Mouse (Mus musculus) ovary, postnatal 14 days (tissue): ENCODE measurements around the gene Lsm11.

Experiments used
- DNase-seq: peaks from one replicate; pipeline ENCODE4 v3.0.0; 2022; ENCODE audit warnings: low spot score

Gene Lsm11

DNA sequence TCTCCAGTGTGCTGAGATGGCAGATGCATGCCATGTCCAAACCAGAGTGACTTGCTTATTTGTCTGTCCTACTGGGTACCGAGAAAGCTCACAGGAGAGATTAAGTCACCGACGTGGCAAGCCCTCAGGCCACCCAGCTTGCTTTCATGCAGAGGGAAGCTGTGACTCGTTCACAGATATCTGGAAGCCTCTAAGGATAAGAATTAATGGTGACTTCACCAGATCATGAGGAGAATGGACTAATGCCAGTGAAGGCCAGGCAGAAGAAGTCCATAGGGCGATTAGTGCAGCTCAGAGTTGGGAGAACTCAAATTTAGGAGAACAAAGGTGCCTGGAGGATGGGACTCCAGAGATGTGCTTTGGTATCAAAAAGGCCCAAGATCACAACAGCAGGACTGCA, 17.3 kb downstream of the Lsm11 start:
- DNase-seq: no peak

DNA sequence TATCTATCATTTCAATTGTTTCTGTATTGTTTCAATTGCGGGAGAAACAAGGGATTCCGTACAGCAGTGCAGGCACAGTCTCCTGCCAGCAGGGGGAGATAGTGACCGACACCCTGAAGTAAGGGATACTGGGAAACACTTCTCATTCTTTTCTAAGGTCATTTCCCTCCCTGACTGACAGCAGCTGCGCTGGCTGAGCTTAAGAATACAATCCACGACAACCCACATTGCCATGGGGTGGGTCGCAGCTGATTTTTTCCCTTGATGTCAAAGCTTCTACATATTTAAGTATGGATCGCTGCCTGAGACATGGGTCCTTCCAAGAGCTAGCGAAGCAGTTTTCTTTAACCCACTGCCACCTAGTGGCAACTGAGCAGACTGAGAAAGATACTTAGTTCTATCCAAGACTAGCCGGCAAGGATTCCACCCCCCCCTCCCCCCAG, 18.1 kb downstream of the Lsm11 start:
- peak; percentile 68 for DNase-seq

DNA sequence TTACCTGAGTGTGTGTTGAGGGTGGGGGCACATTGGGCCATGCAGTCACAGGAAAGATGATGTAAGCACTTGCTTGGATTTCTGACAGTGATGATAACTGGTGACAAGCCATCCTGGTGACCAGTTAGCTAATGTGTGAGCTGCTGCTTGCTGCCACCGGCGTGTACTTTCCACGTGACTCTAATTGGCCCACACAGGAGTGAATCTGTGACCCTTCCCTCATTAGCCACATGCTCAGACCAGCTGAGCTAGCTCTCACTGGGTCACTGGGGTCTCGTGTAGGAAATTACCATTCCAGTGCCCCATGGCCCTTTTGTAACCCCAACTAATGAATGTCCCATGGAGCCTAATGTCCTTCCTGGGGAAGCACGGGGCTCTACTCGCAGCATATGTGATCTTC, 19.3 kb downstream of the Lsm11 start:
- no peak for DNase-seq

DNA sequence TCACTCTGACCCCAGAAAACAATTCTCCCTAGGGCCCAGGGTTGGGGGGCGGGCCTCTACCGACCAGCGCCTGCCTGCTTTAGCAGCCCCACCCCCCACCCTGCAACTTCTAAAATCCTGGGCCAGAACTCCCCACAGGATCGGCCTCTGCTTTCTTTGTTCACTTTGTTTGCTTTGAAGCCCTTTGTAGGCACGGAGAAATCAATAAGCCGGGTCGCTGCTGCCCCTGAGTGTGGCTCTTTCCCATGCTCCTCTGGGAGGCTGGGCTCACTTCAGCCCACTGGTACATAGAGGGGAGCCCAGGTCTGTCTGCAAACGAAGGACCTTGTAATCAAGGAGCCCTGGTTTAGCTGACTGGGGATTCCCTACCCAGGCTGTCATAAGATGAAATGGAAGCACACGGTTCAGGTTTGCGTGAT, 23.2 kb downstream of the Lsm11 start:
- DNase-seq: no peak

DNA sequence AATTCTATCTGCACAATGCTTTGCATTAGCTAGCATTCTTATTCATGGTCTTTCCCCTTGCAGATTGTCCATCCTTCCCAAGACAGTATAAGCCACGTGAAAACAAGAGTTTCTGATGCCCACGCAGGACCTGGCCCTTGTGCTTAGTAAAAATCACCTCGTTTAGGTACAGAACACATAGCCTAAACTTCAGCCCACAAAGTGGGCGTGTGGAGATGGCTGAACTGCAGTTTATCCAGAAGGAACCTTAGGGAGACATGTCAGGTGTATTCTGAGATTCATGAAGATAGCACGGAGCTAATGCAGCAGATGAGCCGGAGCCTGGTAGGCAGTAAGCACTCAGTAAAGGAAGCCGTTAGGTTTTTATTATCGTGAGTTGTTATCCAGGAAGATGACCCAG, 23.7 kb downstream of the Lsm11 start:
- DNase-seq: no peak

DNA sequence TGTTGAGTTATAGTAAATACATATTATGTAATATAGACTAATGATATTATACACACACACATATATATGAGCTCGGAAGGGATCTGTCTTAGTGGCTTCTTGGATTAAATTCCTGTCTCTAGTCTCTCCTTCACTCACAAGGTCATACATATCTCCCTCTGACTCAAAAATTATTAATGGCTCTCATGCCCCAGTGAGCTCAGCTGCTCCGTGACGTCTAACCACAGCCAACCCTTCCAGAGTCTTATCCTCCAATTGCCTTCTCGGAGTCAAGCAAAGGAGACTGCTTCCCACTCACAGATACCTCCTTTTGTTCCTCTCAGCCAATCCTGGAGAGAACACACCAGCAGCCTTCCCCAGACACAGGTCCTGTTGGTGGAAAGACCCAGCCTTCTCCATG, 25.9 kb downstream of the Lsm11 start:
- no peak for DNase-seq

DNA sequence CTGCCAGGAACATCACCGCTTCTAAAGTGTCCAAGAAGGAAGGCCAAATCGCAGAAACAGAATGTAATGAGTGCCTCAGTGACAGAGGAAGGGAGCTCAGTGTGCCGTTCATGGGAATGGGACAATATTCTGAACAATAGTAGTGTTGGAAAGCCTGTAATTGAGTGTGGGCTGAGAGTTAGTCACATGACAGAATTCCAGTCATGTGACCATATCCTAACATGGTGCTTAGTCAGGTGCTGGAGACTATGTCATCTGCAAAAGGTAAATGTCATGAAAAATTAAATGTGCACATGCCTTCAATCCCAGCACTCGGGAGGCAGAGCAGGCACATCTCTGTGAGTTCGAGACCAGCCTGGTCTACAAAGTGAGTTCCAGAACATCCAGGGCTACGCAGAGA, 26.7 kb downstream of the Lsm11 start:
- no peak for DNase-seq

DNA sequence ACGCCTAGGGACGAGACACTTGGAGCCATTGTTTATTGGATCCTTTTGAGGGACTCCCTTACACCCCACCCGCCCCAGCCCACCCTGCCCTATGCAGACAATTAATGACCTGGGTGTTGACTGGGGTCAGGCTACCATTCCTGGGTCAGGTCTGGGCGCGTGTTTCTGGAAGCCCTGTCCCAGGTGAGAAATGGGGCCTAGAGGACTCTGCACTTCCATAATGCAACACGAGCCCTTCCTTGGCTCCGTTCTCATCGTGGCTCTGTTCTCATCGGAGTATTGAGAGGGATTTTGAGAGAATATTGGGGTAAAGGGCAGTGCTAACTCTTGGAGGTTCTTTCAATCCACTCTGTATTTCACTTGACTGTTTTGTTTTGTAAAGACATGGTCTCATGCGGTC, 28.5 kb downstream of the Lsm11 start:
- no peak for DNase-seq

DNA sequence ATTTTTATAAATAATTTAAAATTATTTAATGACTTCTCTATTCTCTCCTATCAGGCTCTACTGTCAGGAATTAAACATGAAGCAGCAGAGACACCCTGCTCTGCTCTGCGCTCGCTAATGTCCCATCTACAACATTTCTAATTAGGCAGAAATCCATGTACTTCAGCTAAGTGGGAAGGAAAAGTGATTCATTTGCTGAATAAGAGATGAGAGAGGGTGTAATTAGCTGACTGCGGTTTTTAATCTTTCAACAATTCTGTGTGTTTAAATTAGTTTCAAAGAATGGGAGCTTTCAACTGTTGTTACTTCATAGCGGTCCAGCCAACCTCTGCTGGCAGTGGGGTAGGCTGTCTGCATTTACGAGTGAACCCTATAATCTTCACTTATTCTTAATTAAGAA, 34.0 kb downstream of the Lsm11 start:
- no peak for DNase-seq

DNA sequence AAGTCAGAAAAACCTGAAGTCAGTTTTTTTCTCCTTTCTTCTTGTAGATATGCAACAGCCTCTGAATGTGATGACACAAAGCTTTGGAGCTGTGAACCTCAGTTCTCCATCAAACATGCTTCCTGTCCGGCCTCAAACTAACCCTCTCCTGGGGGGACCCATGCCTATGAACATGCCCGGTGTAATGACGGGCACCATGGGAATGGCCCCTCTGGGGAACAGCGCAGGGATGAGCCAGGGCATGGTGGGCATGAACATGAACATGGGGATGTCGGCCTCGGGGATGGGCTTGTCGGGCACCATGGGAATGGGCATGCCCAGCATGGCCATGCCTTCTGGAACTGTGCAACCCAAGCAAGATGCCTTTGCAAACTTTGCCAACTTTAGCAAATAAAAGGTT, 35.8 kb downstream of the Lsm11 start:
- DNase-seq: no peak

DNA sequence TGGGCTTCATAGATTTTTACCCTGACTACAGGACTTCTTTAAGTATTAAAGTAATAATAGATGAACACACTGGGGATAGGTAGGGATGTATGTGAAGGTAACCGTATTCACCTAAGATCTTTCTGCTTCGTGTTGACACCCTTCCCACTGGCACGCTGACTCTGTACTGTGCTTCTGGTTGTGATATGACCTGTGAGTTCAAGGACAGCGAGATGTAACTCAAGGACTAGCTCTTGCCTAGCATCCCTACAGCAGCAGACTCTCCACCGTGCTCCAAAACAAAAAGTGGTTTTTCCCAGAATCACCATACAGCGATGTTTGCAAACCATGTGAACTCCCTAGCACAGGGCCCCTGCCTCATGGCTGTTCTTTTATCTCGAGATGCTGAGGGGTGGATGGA, 36.7 kb downstream of the Lsm11 start:
- no peak for DNase-seq

DNA sequence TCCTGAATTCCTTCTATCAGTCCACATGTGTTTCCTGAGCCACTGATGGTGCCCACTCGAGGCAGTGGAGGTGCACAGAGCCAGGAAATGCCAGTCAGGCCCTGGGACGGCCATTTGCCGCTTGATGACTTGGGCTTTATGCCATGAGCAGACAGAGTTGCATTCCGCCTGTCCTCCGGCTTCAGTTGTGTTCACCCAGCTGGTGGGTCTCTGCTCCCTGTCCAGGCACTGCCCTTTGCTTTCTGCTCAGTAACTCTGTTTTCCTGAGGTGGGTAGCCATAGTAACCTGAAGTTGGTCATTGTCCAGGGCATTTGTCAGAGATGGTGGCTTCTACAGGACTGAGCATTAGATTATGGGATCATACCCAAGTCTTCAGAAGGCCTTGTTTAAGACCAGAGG, 37.4 kb downstream of the Lsm11 start:
- DNase-seq: no peak

DNA sequence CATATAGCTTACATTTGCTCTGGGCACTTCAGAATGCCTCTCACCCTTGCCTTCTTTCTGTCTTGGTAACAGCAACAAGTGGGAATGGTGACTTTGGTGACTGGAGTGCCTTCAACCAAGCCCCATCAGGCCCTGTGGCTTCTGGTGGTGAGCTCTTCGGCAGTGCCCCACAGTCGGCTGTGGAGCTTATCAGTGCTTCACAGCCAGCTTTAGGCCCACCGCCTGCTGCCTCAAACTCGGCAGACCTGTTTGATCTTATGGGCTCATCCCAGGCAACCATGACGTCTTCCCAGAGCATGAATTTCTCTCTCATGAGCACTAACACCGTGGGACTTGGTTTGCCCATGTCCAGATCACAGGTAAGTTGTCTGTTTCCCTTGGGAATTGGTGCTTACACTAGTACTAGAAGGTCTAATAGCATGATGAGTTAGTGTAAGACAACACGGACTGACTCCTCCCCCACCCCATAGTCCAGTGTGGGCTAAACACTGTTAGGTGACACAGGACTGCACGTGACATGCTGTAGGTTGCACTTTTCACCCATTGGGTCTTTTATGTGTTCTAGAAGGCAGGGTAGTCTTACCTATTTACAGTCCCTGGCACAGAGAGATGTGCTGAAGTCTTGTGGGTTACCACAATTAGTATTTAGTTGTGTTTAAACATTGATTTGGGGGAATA, 38.5 kb downstream of the Lsm11 start:
- DNase-seq: no peak

DNA sequence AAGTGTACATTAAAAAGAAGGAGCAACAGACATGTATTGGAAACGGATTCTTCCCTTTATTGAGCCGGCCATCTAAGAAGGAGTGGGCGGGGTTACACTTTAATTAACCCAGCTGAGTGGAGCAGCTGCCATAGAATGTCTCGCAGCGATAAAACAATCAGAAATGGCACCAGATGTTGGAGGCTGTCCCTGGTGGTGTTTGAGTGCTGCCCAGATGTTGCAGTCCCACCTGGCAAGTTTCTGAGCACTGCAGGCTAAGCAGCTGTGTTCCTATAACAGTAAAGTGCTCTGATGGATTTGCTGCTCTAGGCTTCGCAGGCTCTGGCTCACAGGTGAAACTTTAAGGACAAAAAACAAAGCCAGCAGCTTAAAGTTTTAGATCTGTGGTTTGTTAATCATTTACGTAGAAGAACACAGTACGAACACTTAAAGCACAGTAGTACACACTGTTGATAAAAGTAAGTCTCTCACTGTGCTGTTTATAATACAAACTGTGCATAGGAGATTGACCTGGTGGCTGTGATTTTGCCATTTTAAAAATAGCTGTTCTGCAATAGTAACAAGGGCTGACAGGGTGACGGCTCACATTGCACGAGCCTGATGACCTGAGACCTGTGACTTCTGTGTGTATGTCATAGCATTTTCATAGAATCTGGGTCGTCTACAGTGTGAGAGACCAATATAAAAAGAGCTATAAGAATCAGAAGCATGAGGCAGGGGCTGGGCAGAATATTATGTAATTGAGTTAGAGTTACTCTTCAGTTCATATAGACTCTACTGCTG, 44.3 kb downstream of the Lsm11 start:
- no peak for DNase-seq

DNA sequence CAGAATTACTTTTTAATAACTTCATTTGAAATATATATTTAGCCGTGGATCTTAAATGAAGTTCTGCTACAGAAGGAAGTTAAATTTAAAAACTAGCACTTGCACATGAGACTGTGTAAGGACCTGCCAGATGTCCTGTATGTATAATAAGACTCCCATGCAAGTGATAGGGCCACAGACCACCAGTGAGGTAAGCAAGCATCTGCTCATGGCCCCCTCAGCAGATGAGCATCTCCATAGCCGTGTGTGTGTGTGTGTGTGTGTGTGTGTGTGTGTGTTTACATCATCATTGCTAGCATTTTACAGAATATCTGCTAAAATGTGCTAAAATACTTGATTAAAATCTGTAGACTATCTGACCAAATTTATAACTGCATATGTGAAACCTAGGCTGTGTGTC, 47.3 kb downstream of the Lsm11 start:
- no peak for DNase-seq

DNA sequence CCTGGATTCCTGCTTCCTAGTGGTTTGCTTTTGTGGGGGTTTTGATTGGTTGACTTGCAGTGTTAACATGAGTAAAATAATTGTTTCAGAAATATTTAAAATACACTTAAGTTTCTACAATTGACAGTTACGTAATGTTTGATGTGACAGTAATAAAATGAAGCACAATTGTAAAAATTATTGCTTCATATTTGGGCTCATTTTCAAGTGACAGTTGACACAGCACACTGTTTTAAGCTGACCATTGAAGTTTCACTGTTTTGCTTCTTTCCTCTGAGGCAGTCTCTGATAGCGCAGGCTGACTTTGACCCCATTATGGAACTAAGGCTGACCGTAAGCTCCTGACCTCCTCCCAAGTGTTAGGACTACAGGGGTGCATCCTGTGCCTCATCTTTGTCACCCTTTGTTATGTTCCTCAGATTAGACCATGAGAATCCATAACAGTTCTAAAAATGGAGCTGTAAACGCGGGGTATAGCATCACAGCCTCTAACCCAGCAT, 51.8 kb downstream of the Lsm11 start:
- no peak for DNase-seq

DNA sequence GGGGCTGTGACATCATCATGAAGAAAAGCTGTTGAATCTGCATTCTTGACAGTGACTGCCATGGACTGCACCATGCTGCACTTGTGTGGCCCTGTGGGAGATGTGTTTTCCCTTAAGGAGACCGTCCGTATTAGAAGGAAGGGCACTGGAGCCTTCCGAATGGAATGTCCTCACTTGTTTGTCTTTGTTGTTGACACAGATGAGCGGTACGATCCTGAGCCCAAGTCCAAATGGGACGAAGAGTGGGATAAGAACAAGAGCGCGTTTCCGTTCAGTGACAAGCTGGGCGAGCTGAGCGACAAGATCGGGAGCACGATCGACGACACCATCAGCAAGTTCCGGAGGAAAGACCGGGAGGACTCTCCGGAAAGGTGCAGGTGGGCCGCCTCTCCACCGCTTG, 54.3 kb downstream of the Lsm11 start:
- no peak for DNase-seq

DNA sequence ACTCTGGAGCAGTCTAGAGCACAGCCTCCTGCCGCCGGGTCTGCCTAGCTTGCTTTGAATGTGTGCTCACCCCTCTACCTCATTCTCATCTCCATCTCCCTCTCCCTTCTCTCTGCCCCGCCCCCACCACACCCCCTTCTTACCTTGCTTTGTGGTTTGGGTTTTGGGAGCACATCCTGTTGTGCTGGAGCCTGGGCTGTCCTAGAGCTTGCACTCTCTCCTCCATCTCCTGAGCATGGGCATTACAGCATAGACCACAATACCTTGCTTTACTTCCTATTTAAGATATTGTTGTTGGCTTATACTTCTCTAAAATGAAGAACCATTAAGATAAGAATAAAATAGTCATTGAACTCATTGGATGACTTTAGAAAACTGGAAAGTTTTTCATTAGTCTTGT, 54.8 kb downstream of the Lsm11 start:
- DNase-seq: no peak

DNA sequence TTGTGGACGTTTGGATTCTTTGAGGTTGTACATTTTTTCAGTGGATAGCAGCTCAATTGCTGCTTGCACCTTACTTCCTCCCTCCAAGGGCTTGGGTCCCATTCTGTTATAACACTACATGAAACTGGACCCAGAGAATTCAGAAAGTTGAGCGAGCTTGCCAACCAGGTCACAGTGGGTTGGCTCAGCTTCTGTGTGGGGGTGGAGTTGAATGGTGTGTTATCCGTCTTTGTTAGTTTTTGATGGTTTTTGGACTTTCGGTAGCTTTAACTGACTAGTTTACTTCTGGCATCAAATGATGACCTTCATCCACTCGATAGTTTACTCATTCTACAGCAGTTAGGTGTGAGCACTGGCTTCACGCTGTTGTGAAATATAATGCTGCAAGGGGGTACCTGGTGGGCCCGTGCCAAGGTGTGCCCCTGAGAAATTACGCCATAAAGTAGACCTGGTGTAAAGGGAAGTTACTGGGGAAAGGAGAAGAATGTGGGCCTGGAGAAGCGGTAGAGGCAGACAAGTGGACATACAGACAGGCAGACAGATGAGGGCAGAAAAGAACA, 56.2 kb downstream of the Lsm11 start:
- no peak for DNase-seq

DNA sequence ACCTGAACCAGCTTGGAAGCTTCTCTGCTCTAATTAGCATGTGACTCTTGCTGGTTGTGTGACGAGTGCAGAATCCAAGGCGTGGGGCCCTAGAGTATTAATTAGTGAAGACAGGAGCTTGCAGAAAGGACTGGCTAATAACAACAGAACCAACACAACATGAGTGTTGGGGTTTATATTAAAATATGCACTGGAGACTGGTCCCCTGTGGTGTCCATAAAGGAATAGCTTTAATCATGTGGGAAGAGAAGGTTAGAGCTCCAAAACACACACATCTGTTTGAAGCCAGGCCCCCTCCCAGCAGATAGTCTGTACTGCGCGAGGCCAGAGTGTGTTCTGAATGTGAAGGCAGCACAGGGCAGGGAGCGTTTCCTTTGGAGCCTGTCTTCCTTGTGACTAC, 58.1 kb downstream of the Lsm11 start:
- DNase-seq: no peak

DNA sequence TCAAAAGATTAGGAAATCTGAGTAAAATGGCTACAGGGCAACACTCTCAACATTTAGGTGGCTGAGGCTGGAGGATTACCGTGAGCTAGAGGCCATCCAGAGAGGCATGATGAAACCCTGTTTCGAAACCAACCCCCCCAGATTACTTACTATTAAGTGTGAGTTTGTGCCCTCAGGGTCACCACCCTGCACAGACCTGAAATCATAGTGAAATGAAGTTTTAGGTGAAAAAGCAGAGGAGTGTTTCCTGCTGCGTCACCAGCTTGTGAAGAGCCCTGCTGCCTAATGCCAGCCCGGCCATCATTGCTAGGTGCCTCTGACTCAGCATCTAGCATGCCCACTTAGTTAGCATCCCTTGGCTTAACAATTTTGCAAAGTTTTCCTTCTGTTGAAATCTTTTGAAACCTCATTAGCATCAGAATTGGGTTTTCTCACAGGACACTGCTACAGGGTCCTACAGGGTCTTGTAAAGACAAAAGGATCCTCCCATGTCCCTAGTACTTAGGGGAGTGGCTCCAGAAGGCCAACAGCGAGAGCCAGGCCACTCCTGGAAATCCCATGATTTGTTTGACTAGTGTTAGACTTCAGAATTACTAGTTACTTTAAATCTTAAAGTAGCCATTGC, 59.0 kb downstream of the Lsm11 start:
- no peak for DNase-seq

DNA sequence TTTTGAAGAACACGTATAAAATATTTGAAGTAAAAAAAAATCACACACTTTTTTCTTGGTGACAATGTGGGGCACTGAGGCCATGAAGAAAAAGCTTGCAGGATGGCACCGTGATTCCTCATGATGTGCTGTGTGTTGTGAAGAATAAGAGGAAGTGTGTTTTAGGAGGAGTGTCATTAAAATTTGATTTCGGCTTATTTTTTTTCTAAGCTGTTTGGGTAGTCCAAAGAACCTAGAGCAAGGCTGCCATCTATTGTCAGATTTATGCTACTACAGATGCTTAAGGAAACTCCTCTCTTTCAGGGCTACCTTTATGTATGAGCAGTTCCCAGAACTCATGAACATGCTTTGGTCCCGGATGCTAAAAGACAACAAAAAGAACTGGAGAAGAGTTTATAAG, 60.7 kb downstream of the Lsm11 start:
- peak; percentile 18 for DNase-seq
